Mouse (Mus musculus) megakaryocyte, embryonic 14.5 days (primary cell): ENCODE results near the gene Fam83d.

ENCODE experiments used
- FLI1 ChIP-seq: IDR thresholded peaks from 2 replicates; pipeline ENCODE4 v1.6.1; 2012; ENCODE audit warnings: low read length, inconsistent platforms, mixed read lengths
- GATA1 ChIP-seq: IDR thresholded peaks from 3 replicates; pipeline ENCODE4 v1.6.1; 2012; ENCODE audit warnings: mixed read lengths, low read length, inconsistent platforms, borderline replicate concordance

DNA sequence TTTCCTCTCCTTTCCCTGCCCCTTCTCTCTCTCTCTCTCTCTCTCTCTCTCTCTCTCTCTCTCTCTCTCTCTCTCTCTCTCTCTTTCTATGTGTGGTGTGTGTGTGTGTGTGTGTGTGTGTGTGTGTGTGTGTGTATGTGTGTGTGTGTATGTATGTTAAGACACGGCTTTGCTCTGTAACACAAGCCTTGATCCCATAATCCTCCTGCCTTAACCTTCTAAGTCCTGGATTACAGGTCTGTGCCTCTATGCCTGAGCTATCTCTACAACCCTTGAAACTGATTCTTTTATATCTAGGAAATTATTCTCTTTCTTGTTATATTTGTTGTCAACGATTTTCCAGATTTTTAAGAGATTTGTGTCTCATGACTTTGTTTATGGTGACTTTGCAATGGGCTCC, 7.7 kb upstream of the Fam83d start:
- no peak for TF ChIP-seq GATA1
- TF ChIP-seq FLI1: no peak
